In the genomic region with DNA sequence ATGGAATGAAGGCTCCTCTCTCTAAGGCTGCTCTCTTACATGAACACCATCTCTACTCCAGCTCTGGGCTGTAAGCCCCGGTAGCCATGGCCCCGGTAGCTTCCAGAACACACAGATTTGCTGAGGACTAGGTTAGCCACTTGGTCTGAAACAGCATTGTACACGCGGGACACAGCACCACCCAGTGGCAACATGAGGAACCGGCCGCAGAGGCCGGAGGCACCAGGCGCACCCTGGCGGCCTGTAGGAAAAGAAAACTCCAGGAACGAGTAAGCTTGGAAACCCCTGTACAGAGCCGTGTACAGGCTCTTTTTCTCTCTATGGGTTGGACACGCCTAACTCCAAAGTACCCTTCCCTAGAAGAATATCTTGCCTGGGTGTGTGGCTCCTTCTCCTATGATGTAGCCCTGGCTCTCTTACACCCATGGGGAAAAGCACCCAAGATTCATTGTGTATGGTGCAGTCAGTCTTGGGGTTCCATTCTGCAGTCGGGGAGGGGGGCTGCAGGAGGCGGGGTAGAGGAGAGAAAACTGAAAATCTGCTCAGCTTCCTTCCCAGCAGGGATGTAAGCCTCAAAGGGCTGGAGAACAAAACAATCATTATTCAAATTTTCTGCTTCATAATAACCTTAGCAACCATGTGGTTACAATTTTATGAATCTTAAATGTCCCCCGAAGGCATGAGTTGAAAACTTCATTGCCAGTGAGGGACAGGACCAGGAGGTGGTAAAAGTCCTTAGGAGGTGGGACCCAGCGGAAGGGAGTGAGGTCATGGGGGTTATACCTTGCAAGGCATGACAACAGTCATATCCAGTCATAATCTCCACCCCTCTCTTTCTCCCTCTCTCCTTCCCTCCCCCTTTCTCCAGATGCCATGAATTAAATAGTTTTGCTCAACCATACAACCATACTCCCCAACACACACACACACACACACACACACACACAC, we compare ENCODE assay signal across 8 mouse cellular contexts.
A peak's percentile ranks its signal among the peaks of the same experiment; 100 is the strongest.
DNase-seq lines count a peak whose midpoint lies in the region; ATAC-seq lines count a peak whose summit lies in the region.

No protein-coding gene starts in this region.

- no peaks in the 10 kb centered on the region for H3K9me3 ChIP-seq in intestine, embryonic 14.5 days (ENCODE audit: control insufficient read depth, low read length)
- no peaks in the 10 kb centered on the region for H3K9me3 ChIP-seq in midbrain, embryonic 10.5 days (replicated peaks)

- peak; percentile 91 for DNase-seq in ZHBTc4 (ENCODE audit: low read depth, low spot score)
- DNase-seq in gastrocnemius, adult 8-10 months (ENCODE audit: low spot score in 2 of 2): peak; percentile 74 to 75
- peak; percentile 93 for DNase-seq in intestine, embryonic 14.5 days (ENCODE audit: low spot score)
- peak; percentile 82 to 90 for DNase-seq in left cerebral cortex, postnatal 10 days (ENCODE audit: extremely low spot score in 1 of 2, low spot score in 2 of 2)
- peak; percentile 88 for DNase-seq in midbrain, embryonic 10.5 days (ENCODE audit: low spot score)
- peak; percentile 86 for DNase-seq in right cerebral cortex, postnatal 36 days (ENCODE audit: low spot score in 2 of 2)
- DNase-seq in urinary bladder, postnatal 4 days (ENCODE audit: low spot score in 2 of 2): peak; percentile 79 to 86

- peak; percentile 98 for ATAC-seq in common myeloid progenitor, adult 5-6 weeks (replicated peaks; ENCODE audit: low read depth, poor library complexity, severe bottlenecking)
- peak; percentile 67 for ATAC-seq in intestine, embryonic 14.5 days (replicated peaks; ENCODE audit: low FRiP score, low TSS enrichment, low read depth)

- H3K27me3 ChIP-seq in intestine, embryonic 14.5 days (replicated peaks; ENCODE audit: control insufficient read depth, insufficient read depth, low read length): no peaks in the 10 kb centered on the region
- H3K27me3 ChIP-seq in midbrain, embryonic 10.5 days (ENCODE audit: low read depth, poor library complexity, severe bottlenecking): peaks cover 20% of the 10 kb centered on the region

- intact Hi-C loops in left cerebral cortex, postnatal 10 days (cut with DNase I): loop anchor here (1.0 to 10.0 kb wide), 3 partner anchors 122 to 725 kb away; a partner anchor contains a TSS

- H3K4me3 ChIP-seq in intestine, embryonic 14.5 days (ENCODE audit: low read depth, low read length): no peak overlapping the region
- no peak overlapping the region for H3K4me3 ChIP-seq in midbrain, embryonic 10.5 days

- H3K36me3 ChIP-seq in intestine, embryonic 14.5 days (ENCODE audit: control insufficient read depth, insufficient read depth, low read length): no peaks in the 10 kb centered on the region
- H3K36me3 ChIP-seq in midbrain, embryonic 10.5 days: no peaks in the 10 kb centered on the region

- no peaks in the 10 kb centered on the region for H3K4me1 ChIP-seq in intestine, embryonic 14.5 days (replicated peaks; ENCODE audit: control insufficient read depth, insufficient read depth, low read length)
- H3K4me1 ChIP-seq in midbrain, embryonic 10.5 days: peaks cover 3% of the 10 kb centered on the region; the same call in 1 of the 2 replicates

- H3K9ac ChIP-seq in intestine, embryonic 14.5 days (ENCODE audit: low read length): no peak overlapping the region

- WGBS in intestine, embryonic 14.5 days: 20% methylated on average over 16 of the region's 16 CpGs
- 20% methylated on average over 16 of the region's 16 CpGs for WGBS in midbrain, embryonic 10.5 days

- no peak overlapping the region for H3K4me2 ChIP-seq in intestine, embryonic 14.5 days (ENCODE audit: low read length)

- H3K27ac ChIP-seq in intestine, embryonic 14.5 days (ENCODE audit: low read depth): no peak overlapping the region
- no peak overlapping the region for H3K27ac ChIP-seq in midbrain, embryonic 10.5 days (replicated peaks)
